Mouse (Mus musculus) gastrocnemius, postnatal 10 days (tissue): ENCODE measurements around the gene Eif4g1. TPM values are rescaled to one million over a fixed set of nuclear protein-coding genes. Genes with fewer than 3 reads are reported as not detected.
A peak's percentile ranks its signal among the peaks of the same experiment; 100 is the strongest.

Source experiments
- DNase-seq: peaks from one replicate; pipeline ENCODE4 v3.0.0; 2021; ENCODE audit warnings: mixed read lengths
- total RNA-seq, 2 experiments: library from RNA; stranded (reverse); gene quantifications; 2 replicates each; pipeline ENCODE4 v1.2.3; 2021

Eif4g1 gene
- total RNA-seq, 2 experiments from 2014 or later: 324 to 334 TPM

DNA sequence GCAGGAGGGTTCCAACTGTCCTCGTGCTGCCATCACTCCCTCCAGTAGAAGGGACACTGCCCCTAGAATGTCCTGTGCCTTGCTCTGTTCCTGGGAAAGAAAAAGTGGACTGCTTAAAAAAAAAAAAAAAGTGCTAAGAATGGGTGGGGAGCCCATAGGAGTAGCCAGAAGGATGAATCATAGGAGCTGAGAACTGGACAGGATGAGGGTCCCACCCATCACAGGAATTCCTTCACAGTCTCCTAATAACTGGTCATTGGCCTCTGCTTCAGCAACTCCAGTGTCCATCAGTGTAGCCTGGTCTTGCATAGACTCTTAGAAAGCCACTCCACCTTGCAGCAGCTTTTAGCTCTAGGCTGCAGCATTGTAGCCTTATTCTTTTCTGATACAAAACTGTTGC lies 58.3 kb downstream of the Eif4g1 start:
- no peak for DNase-seq

DNA sequence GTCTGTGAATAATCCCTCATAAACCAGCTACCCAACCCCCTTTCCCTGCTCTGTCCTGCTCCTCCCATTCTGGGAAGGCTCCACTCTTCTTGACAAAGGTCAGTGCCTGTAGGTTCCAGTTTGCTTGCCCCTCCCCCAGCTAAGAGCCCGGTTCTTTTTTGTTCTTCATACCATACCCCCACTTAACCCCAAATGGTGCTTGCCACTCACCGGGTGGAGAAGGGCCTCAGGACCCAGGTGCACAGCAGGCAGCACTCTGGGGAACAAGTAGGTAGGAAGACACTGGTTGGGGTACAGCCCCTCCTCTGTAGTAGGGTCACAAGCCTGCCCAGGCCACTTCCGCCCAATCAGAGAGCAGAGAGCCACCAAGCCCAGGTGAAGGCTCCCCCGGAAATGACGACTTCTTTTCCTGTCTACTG lies 62.2 kb downstream of the Eif4g1 start:
- DNase-seq: no peak

DNA sequence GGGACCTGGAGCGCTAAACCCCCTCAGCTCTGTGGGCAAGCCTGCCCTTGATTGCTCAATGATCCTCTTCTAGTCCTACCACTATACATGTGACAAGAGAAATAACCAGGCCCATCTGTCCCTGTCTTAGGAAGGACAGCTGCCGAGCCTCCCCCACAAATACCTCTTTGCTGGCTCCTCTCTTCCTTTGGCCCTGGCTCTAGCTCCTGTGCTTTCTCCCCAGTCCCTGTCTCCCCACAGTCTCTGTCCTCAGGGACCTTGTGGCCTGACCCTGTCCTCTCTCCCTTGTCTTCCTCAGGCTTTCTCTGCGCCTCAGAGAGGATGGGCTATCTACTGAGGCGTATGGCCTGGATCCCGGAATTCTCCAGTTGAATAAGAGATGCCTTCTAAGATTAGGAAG lies 63.6 kb downstream of the Eif4g1 start:
- DNase-seq: no peak

DNA sequence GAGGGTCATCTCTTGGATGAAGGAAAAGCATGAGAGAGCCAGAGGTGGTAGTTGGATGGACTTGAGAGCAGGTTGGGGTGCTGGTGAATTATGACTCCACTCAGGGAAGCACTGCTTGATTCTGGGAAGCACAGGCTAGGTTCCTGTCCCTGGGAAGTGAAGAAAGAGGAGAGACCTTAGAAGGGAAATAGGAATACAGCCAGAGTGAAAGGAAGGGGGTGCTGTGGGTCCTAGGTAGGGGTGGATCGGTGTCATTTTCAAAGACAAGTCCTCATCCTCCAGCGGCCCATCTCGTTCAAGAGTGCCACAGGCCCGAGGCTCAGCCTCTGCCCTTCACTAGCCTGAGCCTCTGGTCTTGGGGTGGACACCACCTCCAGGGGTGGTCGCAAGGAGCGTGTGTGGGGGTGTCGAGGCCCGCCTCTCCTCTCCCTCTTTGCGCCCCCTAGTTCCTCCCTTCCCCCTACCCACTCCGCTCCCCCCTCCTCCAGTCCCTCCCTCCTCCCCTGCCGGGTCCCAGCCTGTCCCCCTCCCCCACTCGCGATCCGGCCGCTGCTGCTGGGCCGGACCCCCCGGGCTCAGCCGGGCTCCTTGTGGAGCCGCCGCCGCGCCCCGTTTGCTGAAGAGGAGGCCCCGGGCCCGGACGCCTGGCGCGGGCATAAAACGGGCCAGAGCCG lies 64.3 kb downstream of the Eif4g1 start:
- DNase-seq: no peak

DNA sequence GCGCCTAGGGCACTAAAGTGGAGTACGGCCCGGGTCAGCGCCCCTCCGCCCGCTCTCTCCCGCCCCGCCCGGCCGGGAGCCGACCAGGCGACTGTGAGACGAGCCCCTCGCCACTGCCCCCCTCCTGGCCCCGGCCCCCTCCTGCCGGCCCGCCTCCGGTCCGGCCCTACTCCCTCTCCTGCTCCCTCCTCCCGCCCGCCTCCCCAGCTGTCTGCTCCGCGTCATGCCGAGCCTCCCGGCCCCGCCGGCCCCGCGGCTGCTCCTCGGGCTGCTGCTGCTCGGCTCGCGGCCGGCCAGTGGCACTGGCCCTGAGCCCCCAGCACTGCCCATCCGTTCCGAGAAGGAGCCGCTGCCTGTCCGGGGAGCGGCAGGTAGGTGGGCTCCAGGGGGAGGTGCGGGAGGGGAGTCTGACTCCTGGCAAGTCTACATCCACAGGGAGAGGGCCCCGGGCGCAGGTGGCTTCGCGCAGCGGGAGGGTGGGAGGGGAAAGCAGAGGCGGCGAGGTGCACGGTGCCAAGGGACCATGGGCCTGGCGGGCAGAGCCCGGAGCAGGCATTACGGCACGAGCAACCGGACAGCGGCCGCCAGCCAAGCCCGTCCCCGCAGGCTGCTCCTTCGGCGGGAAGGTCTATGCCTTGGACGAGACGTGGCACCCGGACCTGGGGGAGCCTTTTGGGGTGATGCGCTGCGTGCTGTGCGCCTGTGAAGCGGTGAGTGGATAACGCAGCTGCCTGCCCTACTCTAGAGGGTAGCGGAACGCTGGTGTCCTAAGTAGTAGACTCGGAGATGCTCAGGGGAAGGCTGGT lies 65.0 kb downstream of the Eif4g1 start, which contains the start of gene Chrd:
Gene Chrd (plus strand): TSS at position 203 of the 806 bp plus-strand sequence.
- DNase-seq: peak; percentile 81

DNA sequence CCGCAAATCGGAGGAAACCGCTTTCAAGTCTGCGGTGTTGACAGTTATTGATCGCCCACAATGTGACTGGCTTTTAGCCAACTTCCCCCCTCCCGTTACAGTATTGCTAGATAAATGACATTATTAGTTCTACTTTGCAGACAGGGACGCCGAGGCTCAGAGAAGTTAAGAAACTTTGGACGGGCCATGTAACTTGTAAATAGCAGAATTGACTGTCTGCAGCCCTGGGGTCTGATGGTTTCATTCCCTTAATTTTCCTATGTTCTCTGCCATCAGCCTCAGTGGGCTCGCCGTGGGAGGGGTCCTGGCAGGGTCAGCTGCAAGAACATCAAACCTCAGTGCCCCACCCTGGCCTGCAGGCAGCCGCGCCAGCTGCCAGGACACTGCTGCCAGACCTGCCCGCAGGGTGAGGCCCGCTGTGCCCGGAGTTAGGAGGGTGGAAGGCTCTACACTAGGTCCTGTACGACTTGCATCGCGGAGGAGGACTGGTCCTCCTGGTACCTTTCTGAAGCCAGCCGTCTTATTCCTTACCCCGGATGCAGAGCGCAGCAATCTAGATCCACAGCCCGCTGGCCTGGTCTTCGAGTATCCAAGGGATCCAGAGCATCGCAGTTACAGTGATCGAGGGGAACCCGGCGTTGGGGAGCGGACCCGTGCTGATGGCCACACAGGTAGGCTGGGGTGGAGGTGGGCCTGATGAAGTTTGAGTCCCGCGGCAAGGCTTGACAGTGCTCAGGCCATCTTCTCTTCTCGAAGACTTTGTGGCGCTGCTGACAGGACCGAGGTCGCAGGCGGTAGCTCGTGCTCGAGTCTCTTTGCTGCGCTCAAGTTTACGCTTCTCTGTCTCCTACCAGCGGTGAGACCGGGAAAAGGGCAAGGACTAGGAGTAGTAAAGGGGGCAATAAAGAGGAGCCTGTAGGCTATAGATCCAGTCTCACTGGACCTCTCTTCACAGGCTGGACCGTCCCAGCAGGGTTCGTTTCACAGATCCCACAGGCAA lies 65.9 kb downstream of the Eif4g1 start, which contains the start of gene Thpo:
Gene Thpo (minus strand): TSS at position 781 of the 1,000 bp plus-strand sequence.
- DNase-seq: no peak

DNA sequence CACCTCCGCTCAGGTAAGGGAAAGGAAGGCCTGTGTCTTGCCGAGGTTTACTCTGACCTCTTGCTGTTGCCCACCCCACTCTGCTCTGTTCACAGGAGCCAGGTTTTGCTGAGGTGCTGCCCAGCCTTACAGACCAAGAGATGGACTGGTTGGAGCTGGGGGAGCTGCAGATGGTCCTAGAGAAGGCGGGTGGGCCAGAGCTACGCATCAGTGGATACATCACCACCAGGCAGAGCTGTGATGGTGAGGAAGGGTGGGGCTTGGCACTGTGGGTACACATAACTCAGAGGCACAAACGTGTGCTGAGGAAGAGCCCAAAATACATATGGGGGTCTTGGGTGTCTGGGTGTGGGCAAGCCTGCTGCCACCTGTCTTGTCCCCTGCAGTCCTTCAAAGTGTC lies 67.5 kb downstream of the Eif4g1 start:
- no peak for DNase-seq

DNA sequence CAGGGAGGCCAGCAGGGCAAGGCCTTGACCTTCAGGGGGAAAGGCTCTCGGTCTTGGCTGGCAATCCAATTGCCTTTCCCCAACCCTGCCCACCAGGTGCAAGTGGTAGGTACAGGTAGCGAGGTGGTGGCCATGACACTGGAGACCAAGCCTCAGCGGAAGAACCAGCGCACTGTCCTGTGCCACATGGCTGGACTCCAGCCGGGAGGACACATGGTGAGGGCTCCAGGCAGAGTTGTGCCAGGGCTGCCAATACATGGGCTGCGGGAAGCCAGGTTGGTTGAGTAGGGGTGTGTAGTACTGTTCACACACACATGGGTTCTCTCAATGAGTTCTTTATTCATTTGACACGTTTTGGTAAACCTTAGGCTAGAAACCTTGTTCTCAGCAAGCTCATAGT lies 68.1 kb downstream of the Eif4g1 start:
- DNase-seq: no peak

DNA sequence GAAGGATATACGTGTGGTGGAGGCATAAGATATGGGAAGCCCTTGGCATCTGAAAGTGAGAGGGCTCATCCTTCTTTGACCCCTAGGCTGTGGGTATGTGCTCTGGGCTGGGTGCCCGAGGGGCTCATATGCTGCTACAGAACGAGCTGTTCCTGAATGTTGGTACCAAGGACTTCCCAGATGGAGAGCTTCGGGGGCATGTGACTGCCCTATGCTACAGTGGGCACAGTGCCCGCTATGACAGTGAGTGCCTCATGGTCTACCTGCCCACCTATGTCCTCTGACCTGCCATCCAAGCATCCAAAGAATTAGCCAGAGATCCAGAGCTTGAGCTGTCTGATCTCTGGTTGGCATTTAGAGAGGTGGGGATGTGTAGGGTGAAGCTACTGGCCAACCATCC lies 68.7 kb downstream of the Eif4g1 start:
- no peak for DNase-seq

DNA sequence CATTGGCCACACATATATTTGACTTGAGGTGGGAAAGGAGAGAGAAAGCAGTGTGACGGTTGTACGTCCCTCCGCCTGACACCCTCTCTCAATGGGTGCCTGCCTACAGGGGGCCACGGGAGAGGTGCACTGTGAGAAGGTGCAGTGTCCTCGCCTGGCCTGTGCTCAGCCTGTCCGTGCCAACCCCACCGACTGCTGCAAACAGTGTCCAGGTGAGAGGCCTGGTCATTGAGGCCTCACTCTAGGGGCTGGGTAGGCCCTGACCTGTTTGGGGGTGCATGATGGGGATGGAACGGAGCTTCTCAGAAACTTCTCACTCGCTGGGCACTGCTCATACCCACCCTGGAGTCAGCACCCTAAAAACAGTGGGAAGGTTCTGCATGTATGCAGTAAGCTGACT lies 71.7 kb downstream of the Eif4g1 start:
- DNase-seq: no peak

Other genes with a start within 250 kb of the Eif4g1 start
- 10 to 100 TPM; 46.2 to 60.9 TPM for gene Abcc5, start 241.9 kb upstream of the Eif4g1 start, total RNA-seq
- 10 to 100 TPM; 45.1 to 46.1 TPM for gene Eif2b5, start 169.5 kb upstream of the Eif4g1 start, total RNA-seq
- 10 to 100 TPM; 36.3 to 44.4 TPM for gene Dvl3, start 151.3 kb upstream of the Eif4g1 start, total RNA-seq
- 100 to 1,000 TPM; 170 to 199 TPM for gene Ap2m1, start 132.8 kb upstream of the Eif4g1 start, total RNA-seq
- 10 to 100 TPM; 51.8 to 52.5 TPM for gene Abcf3, start 119.7 kb upstream of the Eif4g1 start, total RNA-seq
- under 1 TPM; 0.07 to 0.16 TPM for gene Vwa5b2, start 78.8 kb upstream of the Eif4g1 start, total RNA-seq
- 1 to 10 TPM; 4.8 to 5.7 TPM for gene Eef1akmt4, start 56.7 kb upstream of the Eif4g1 start, total RNA-seq
- under 1 TPM; 0.09 to 0.42 TPM for gene Gm49333, start 56.7 kb upstream of the Eif4g1 start, total RNA-seq
- 10 to 100 TPM; 10.6 to 11.5 TPM for gene Alg3, start 56.6 kb upstream of the Eif4g1 start, total RNA-seq
- 1 to 10 TPM; 2.6 to 3.0 TPM for gene Camk2n2, start 47.0 kb upstream of the Eif4g1 start, total RNA-seq
- under 1 TPM in 1 of 2 experiments, not detected in 1; 0.63 TPM for gene Ece2, start 38.5 kb upstream of the Eif4g1 start, total RNA-seq
- gene Psmd2, start 16.7 kb upstream of the Eif4g1 start, total RNA-seq: 100 to 1,000 TPM; 175 to 178 TPM
- 10 to 100 TPM; 28.0 to 29.8 TPM for gene Fam131a, start 24.9 kb downstream of the Eif4g1 start, total RNA-seq
- gene Polr2h, start 49.4 kb downstream of the Eif4g1 start, total RNA-seq: 10 to 100 TPM; 11.6 to 13.5 TPM
- gene Clcn2, start 49.4 kb downstream of the Eif4g1 start, total RNA-seq: 1 to 10 TPM; 2.3 to 3.2 TPM
- 1 to 10 TPM; 5.2 to 6.3 TPM for gene Chrd, start 64.8 kb downstream of the Eif4g1 start, total RNA-seq
- 1 to 10 TPM in 1 of 2 experiments, under 1 TPM in 1; 0.63 to 1.3 TPM for gene Thpo, start 66.2 kb downstream of the Eif4g1 start, total RNA-seq